Mouse (Mus musculus): ENCODE data around the gene Aaed1. TPM values are rescaled to one million over a fixed set of nuclear protein-coding genes. Genes with fewer than 3 reads are reported as not detected.
A peak's percentile ranks its signal among the peaks of the same experiment; 100 is the strongest.
"Not testable (repeated sequence)": the region's sequence is repeated elsewhere in the genome, so short reads cannot be mapped to it uniquely, and the experiment has no call there.

Gene Aaed1
- polyA plus RNA-seq, 1 experiment, result 17.8 TPM

GRCm38 (mm10) chr13:64259903-64260302 is 52.6 kb downstream of the Aaed1 start:
- no peak for DNase-seq
- H3K4me1 ChIP-seq (ENCODE audit: control insufficient read depth, insufficient read depth, low read length), result no peaks in the 10 kb centered on the region
- WGBS, result 74% methylated on average over 7 of the region's 7 CpGs
- TF ChIP-seq POLR2A (IDR thresholded peaks at IDR 0.05; ENCODE audit: borderline replicate concordance, extremely low read depth, low read depth, low read length) (no peak), CTCF (IDR thresholded peaks at IDR 0.05; ENCODE audit: insufficient read depth, low read length) (no peak)
- H3K4me3 ChIP-seq (replicated peaks; ENCODE audit: extremely low read depth, low read depth, low read length), result no peak overlapping the region

GRCm38 (mm10) chr13:64258516-64258821 is 54.0 kb downstream of the Aaed1 start:
- DNase-seq, result no peak
- WGBS, result 85% methylated on average over 4 of the region's 4 CpGs
- H3K4me3 ChIP-seq (replicated peaks; ENCODE audit: extremely low read depth, low read depth, low read length), result no peak overlapping the region
- H3K4me1 ChIP-seq (ENCODE audit: control insufficient read depth, insufficient read depth, low read length), result no peaks in the 10 kb centered on the region
- TF ChIP-seq POLR2A (IDR thresholded peaks at IDR 0.05; ENCODE audit: borderline replicate concordance, extremely low read depth, low read depth, low read length) (no peak), CTCF (IDR thresholded peaks at IDR 0.05; ENCODE audit: insufficient read depth, low read length) (no peak)

GRCm38 (mm10) chr13:64257814-64258515 is 54.5 kb downstream of the Aaed1 start:
- no peak overlapping the region for H3K4me3 ChIP-seq (replicated peaks; ENCODE audit: extremely low read depth, low read depth, low read length)
- TF ChIP-seq POLR2A (IDR thresholded peaks at IDR 0.05; ENCODE audit: borderline replicate concordance, extremely low read depth, low read depth, low read length), result no peak
- no peak for TF ChIP-seq CTCF (IDR thresholded peaks at IDR 0.05; ENCODE audit: insufficient read depth, low read length)
- no peaks in the 10 kb centered on the region for H3K4me1 ChIP-seq (ENCODE audit: control insufficient read depth, insufficient read depth, low read length)
- DNase-seq, result no peak
- 75% methylated on average over 5 of the region's 5 CpGs for WGBS

GRCm38 (mm10) chr13:64257010-64257813 is 55.3 kb downstream of the Aaed1 start:
- 77% methylated on average over 12 of the region's 12 CpGs for WGBS
- no peak overlapping the region for H3K4me3 ChIP-seq (replicated peaks; ENCODE audit: extremely low read depth, low read depth, low read length)

GRCm38 (mm10) chr13:64254185-64254584 is 58.3 kb downstream of the Aaed1 start:
- not testable (repeated sequence) for H3K4me3 ChIP-seq (replicated peaks; ENCODE audit: extremely low read depth, low read depth, low read length)
- 72% methylated on average over 11 of the region's 11 CpGs for WGBS

More at GRCm38 (mm10) chr13:64257010-64257813, 55.3 kb downstream of the Aaed1 start:
- H3K4me1 ChIP-seq (ENCODE audit: control insufficient read depth, insufficient read depth, low read length), result no peaks in the 10 kb centered on the region
- TF ChIP-seq POLR2A (IDR thresholded peaks at IDR 0.05; ENCODE audit: borderline replicate concordance, extremely low read depth, low read depth, low read length) (no peak), CTCF (IDR thresholded peaks at IDR 0.05; ENCODE audit: insufficient read depth, low read length) (no peak)
- no peak for DNase-seq

GRCm38 (mm10) chr13:64253697-64254096 is 58.8 kb downstream of the Aaed1 start:
- no peak for DNase-seq
- Histone ChIP-seq H3K4me3 (replicated peaks; ENCODE audit: extremely low read depth, low read depth, low read length) (no peak overlapping the region), H3K4me1 (ENCODE audit: control insufficient read depth, insufficient read depth, low read length) (no peaks in the 10 kb centered on the region)
- TF ChIP-seq CTCF (IDR thresholded peaks at IDR 0.05; ENCODE audit: insufficient read depth, low read length) (no peak), POLR2A (IDR thresholded peaks at IDR 0.05; ENCODE audit: borderline replicate concordance, extremely low read depth, low read depth, low read length) (no peak)

More at GRCm38 (mm10) chr13:64254185-64254584, 58.3 kb downstream of the Aaed1 start:
- H3K4me1 ChIP-seq (ENCODE audit: control insufficient read depth, insufficient read depth, low read length); DNase-seq: not testable (repeated sequence)

- TF ChIP-seq POLR2A (IDR thresholded peaks at IDR 0.05; ENCODE audit: borderline replicate concordance, extremely low read depth, low read depth, low read length), result no peak
- TF ChIP-seq CTCF (IDR thresholded peaks at IDR 0.05; ENCODE audit: insufficient read depth, low read length), result no peak
- WGBS, result 44% methylated on average over 5 of the region's 5 CpGs
- DNase-seq, result no peak
- no peaks in the 10 kb centered on the region for H3K4me1 ChIP-seq (ENCODE audit: control insufficient read depth, insufficient read depth, low read length)
- H3K4me3 ChIP-seq (replicated peaks; ENCODE audit: extremely low read depth, low read depth, low read length), result no peak overlapping the region
Observed at GRCm38 (mm10) chr13:64252147-64252546, 60.4 kb downstream of the Aaed1 start.

GRCm38 (mm10) chr13:64250363-64250762 is 62.1 kb downstream of the Aaed1 start:
- Histone ChIP-seq H3K4me1 (ENCODE audit: control insufficient read depth, insufficient read depth, low read length) (no peaks in the 10 kb centered on the region), H3K4me3 (replicated peaks; ENCODE audit: extremely low read depth, low read depth, low read length) (no peak overlapping the region)
- DNase-seq, result no peak
- TF ChIP-seq POLR2A (IDR thresholded peaks at IDR 0.05; ENCODE audit: borderline replicate concordance, extremely low read depth, low read depth, low read length), result no peak
- peak; percentile 16; the same call in 1 of the 2 replicates for TF ChIP-seq CTCF (IDR thresholded peaks at IDR 0.05; ENCODE audit: insufficient read depth, low read length)
- 17% methylated on average over 1 of the region's 1 CpGs for WGBS

- TF ChIP-seq POLR2A (IDR thresholded peaks at IDR 0.05; ENCODE audit: borderline replicate concordance, extremely low read depth, low read depth, low read length), result no peak
- TF ChIP-seq CTCF (IDR thresholded peaks at IDR 0.05; ENCODE audit: insufficient read depth, low read length), result peak; percentile 80
- DNase-seq, result peak; percentile 92
- H3K4me1 ChIP-seq (ENCODE audit: control insufficient read depth, insufficient read depth, low read length), result no peaks in the 10 kb centered on the region
- WGBS, result 7% methylated on average over 22 of the region's 22 CpGs
- peak overlapping the region; percentile 93 for H3K4me3 ChIP-seq (replicated peaks; ENCODE audit: extremely low read depth, low read depth, low read length)
Observed at GRCm38 (mm10) chr13:64248775-64249524, 63.6 kb downstream of the Aaed1 start.
